Mouse (Mus musculus): Measurements from ENCODE around the gene Lrrc8d. TPM values are rescaled to one million over a fixed set of nuclear protein-coding genes. Genes with fewer than 3 reads are reported as not detected.
"Not testable (repeated sequence)": the region's sequence is repeated elsewhere in the genome, so short reads cannot be mapped to it uniquely, and the experiment has no call there.

Lrrc8d gene
- polyA plus RNA-seq, 1 experiment = 34.6 TPM

- peaks cover 1% of the 10 kb centered on the region for H3K4me1 ChIP-seq (ENCODE audit: control insufficient read depth, insufficient read depth, low read length)
- no peak overlapping the region for H3K9ac ChIP-seq (ENCODE audit: low read depth, poor library complexity, severe bottlenecking)
- H3K9me3 ChIP-seq (replicated peaks; ENCODE audit: control insufficient read depth, insufficient read depth, low read length, poor library complexity, severe bottlenecking) = no peaks in the 10 kb centered on the region
- no peak overlapping the region for H3K4me3 ChIP-seq (ENCODE audit: low read depth, low read length)
- H3K27me3 ChIP-seq (ENCODE audit: control insufficient read depth, insufficient read depth, low read length, poor library complexity, severe bottlenecking) = no peaks in the 10 kb centered on the region
- TF ChIP-seq POLR2A (IDR thresholded peaks at IDR 0.05; ENCODE audit: insufficient read depth, low read length) = no peak
- no peak for TF ChIP-seq CTCF (IDR thresholded peaks at IDR 0.05; ENCODE audit: low read depth, low read length)
- no peak for TF ChIP-seq EP300 (IDR thresholded peaks at IDR 0.05; ENCODE audit: insufficient read depth, low read depth, low read length)
- H3K27ac ChIP-seq (ENCODE audit: insufficient read depth, low read length) = peak overlapping the region; percentile 6; the same call in 1 of the 2 replicates
- no peaks in the 10 kb centered on the region for H3K36me3 ChIP-seq (ENCODE audit: control insufficient read depth, insufficient read depth, low read length, poor library complexity, severe bottlenecking)
Observed at GRCm38 (mm10) chr5:105683912-105684350, 15.8 kb upstream of the Lrrc8d start.

GRCm38 (mm10) chr5:105684861-105685600 lies 14.7 kb upstream of the Lrrc8d start:
- peak; percentile 83 for TF ChIP-seq CTCF (IDR thresholded peaks at IDR 0.05; ENCODE audit: low read depth, low read length)
- TF ChIP-seq POLR2A (IDR thresholded peaks at IDR 0.05; ENCODE audit: insufficient read depth, low read length) = no peak
- 0 out of 2 replicates have a peak, but pooled peaks have one; percentile 42 for TF ChIP-seq EP300 (IDR thresholded peaks at IDR 0.05; ENCODE audit: insufficient read depth, low read depth, low read length)
- H3K4me3 ChIP-seq (ENCODE audit: low read depth, low read length) = 0 out of 2 replicates have a peak overlapping the region, but pooled peaks have one; percentile 5

GRCm38 (mm10) chr5:105685780-105686305 lies 13.9 kb upstream of the Lrrc8d start:
- H3K9ac ChIP-seq (ENCODE audit: low read depth, poor library complexity, severe bottlenecking); H3K4me3 ChIP-seq (ENCODE audit: low read depth, low read length); H3K4me1 ChIP-seq (ENCODE audit: control insufficient read depth, insufficient read depth, low read length); H3K27ac ChIP-seq (ENCODE audit: insufficient read depth, low read length); H3K9me3 ChIP-seq (replicated peaks; ENCODE audit: control insufficient read depth, insufficient read depth, low read length, poor library complexity, severe bottlenecking); H3K27me3 ChIP-seq (ENCODE audit: control insufficient read depth, insufficient read depth, low read length, poor library complexity, severe bottlenecking); H3K36me3 ChIP-seq (ENCODE audit: control insufficient read depth, insufficient read depth, low read length, poor library complexity, severe bottlenecking): not testable (repeated sequence)

More at GRCm38 (mm10) chr5:105684861-105685600, 14.7 kb upstream of the Lrrc8d start:
- peaks cover 1% of the 10 kb centered on the region for H3K4me1 ChIP-seq (ENCODE audit: control insufficient read depth, insufficient read depth, low read length)
- no peaks in the 10 kb centered on the region for H3K9me3 ChIP-seq (replicated peaks; ENCODE audit: control insufficient read depth, insufficient read depth, low read length, poor library complexity, severe bottlenecking)
- H3K36me3 ChIP-seq (ENCODE audit: control insufficient read depth, insufficient read depth, low read length, poor library complexity, severe bottlenecking) = no peaks in the 10 kb centered on the region
- H3K27me3 ChIP-seq (ENCODE audit: control insufficient read depth, insufficient read depth, low read length, poor library complexity, severe bottlenecking) = no peaks in the 10 kb centered on the region
- no peak overlapping the region for H3K27ac ChIP-seq (ENCODE audit: insufficient read depth, low read length)
- H3K9ac ChIP-seq (ENCODE audit: low read depth, poor library complexity, severe bottlenecking) = peak overlapping the region; percentile 48; the same call in 1 of the 2 replicates

GRCm38 (mm10) chr5:105686331-105686995 lies 13.3 kb upstream of the Lrrc8d start:
- TF ChIP-seq EP300 (IDR thresholded peaks at IDR 0.05; ENCODE audit: insufficient read depth, low read depth, low read length) = no peak
- peak; percentile 20 for TF ChIP-seq CTCF (IDR thresholded peaks at IDR 0.05; ENCODE audit: low read depth, low read length)
- no peaks in the 10 kb centered on the region for H3K36me3 ChIP-seq (ENCODE audit: control insufficient read depth, insufficient read depth, low read length, poor library complexity, severe bottlenecking)
- no peaks in the 10 kb centered on the region for H3K27me3 ChIP-seq (ENCODE audit: control insufficient read depth, insufficient read depth, low read length, poor library complexity, severe bottlenecking)

GRCm38 (mm10) chr5:105690502-105691454 lies 9.0 kb upstream of the Lrrc8d start:
- Histone ChIP-seq H3K36me3 (ENCODE audit: control insufficient read depth, insufficient read depth, low read length, poor library complexity, severe bottlenecking) (no peaks in the 10 kb centered on the region), H3K9me3 (replicated peaks; ENCODE audit: control insufficient read depth, insufficient read depth, low read length, poor library complexity, severe bottlenecking) (no peaks in the 10 kb centered on the region), H3K4me3 (ENCODE audit: low read depth, low read length) (no peak overlapping the region), H3K9ac (ENCODE audit: low read depth, poor library complexity, severe bottlenecking) (no peak overlapping the region), H3K4me1 (ENCODE audit: control insufficient read depth, insufficient read depth, low read length) (no peaks in the 10 kb centered on the region), H3K27ac (ENCODE audit: insufficient read depth, low read length) (no peak overlapping the region), H3K27me3 (ENCODE audit: control insufficient read depth, insufficient read depth, low read length, poor library complexity, severe bottlenecking) (no peaks in the 10 kb centered on the region)
- no peak for TF ChIP-seq EP300 (IDR thresholded peaks at IDR 0.05; ENCODE audit: insufficient read depth, low read depth, low read length)
- no peak for TF ChIP-seq POLR2A (IDR thresholded peaks at IDR 0.05; ENCODE audit: insufficient read depth, low read length)
- no peak for TF ChIP-seq CTCF (IDR thresholded peaks at IDR 0.05; ENCODE audit: low read depth, low read length)

More at GRCm38 (mm10) chr5:105686331-105686995, 13.3 kb upstream of the Lrrc8d start:
- H3K9ac ChIP-seq (ENCODE audit: low read depth, poor library complexity, severe bottlenecking) = no peak overlapping the region
- H3K27ac ChIP-seq (ENCODE audit: insufficient read depth, low read length) = no peak overlapping the region
- H3K9me3 ChIP-seq (replicated peaks; ENCODE audit: control insufficient read depth, insufficient read depth, low read length, poor library complexity, severe bottlenecking) = no peaks in the 10 kb centered on the region
- H3K4me1 ChIP-seq (ENCODE audit: control insufficient read depth, insufficient read depth, low read length) = peaks cover 1% of the 10 kb centered on the region
- H3K4me3 ChIP-seq (ENCODE audit: low read depth, low read length) = no peak overlapping the region

All from ES-Bruce4 (cell line).